Mouse (Mus musculus) liver, adult 2 months (tissue): ENCODE measurements around the gene H2-Q10.

Experiments used
- CTCF ChIP-seq: fragments of 200-500 bp; IDR thresholded peaks from 2 replicates; pipeline ENCODE4 v1.5.1; 2011; ENCODE audit warnings: low read depth, low read length, control low read depth
- POLR2A ChIP-seq: fragments of 200-500 bp; IDR thresholded peaks from 2 replicates; pipeline ENCODE4 v1.6.1; 2011; ENCODE audit warnings: low read length, control low read depth; ENCODE audit not compliant: insufficient read depth; ENCODE audit errors: extremely low read depth

- TF ChIP-seq CTCF (no peak), POLR2A (no peak)
Observed at GRCm38 (mm10) chr17:35497124-35497523, 27.2 kb downstream of the H2-Q10 start.
